Mouse (Mus musculus) forebrain, embryonic 11.5 days (tissue): ENCODE results near the gene Bbs5. TPM values are rescaled to one million over a fixed set of nuclear protein-coding genes. Genes with fewer than 3 reads are reported as not detected.

ENCODE experiments used
- ATAC-seq: fragments of 200-750 bp; cut with Nextera tagmentation; replicated peaks from 2 replicates; pipeline ENCODE4 v1.8.0; 2017; ENCODE audit warnings: moderate TSS enrichment; ENCODE audit not compliant: low FRiP score
- DNase-seq: peaks from one replicate; pipeline ENCODE4 v3.0.0-alpha.2; 2017; ENCODE audit warnings: low spot score
- H3K27ac ChIP-seq: fragments of 300-500 bp; sonication (generic); 2 replicates; pipeline ENCODE4 v1.5.1; 2014; ENCODE audit warnings: low read depth, low read length
- H3K27me3 ChIP-seq: fragments of 300-500 bp; sonication (generic); 2 replicates; pipeline ENCODE4 v1.6.1; 2014; ENCODE audit warnings: mild to moderate bottlenecking, low read length, mixed read lengths; ENCODE audit not compliant: control insufficient read depth, insufficient read depth
- H3K36me3 ChIP-seq: fragments of 300-500 bp; sonication (generic); 2 replicates; pipeline ENCODE4 v1.6.1; 2014; ENCODE audit warnings: mild to moderate bottlenecking, low read length, moderate library complexity, mixed read lengths; ENCODE audit not compliant: control insufficient read depth, insufficient read depth
- H3K4me1 ChIP-seq: fragments of 300-500 bp; sonication (generic); replicated peaks from 2 replicates; pipeline ENCODE4 v1.6.1; 2014; ENCODE audit warnings: low read length, mixed read lengths; ENCODE audit not compliant: control insufficient read depth, insufficient read depth
- H3K4me2 ChIP-seq: fragments of 300-500 bp; sonication (generic); 2 replicates; pipeline ENCODE4 v1.6.1; 2014; ENCODE audit warnings: low read depth, mild to moderate bottlenecking, low read length, moderate library complexity, mixed read lengths; ENCODE audit not compliant: severe bottlenecking
- H3K4me3 ChIP-seq: fragments of 300-500 bp; sonication (generic); 2 replicates; pipeline ENCODE4 v1.5.1; 2014; ENCODE audit warnings: low read depth, low read length
- H3K9ac ChIP-seq: fragments of 300-500 bp; sonication (generic); 2 replicates; pipeline ENCODE4 v1.6.1; 2014; ENCODE audit warnings: low read length
- H3K9me3 ChIP-seq: fragments of 300-500 bp; sonication (generic); 2 replicates; pipeline ENCODE4 v1.6.1; 2016; ENCODE audit warnings: low read length, mixed read lengths; ENCODE audit not compliant: control insufficient read depth
- WGBS: fragments of 180-500 bp; shearing (Covaris S2); extraction: QIAGEN DNeasy Blood & Tissue Kit; methylation state at CpG from one replicate; pipeline ENCODE4 v1.1.7; 2014; 5-methylcytosine and 5-hydroxymethylcytosine counted together
- polyA plus RNA-seq: library from polyadenylated mRNA; unstranded; fragments of >200 nt; fragmentation: Nextera tagmentation; extraction: Ambion mirVana; gene quantifications from 2 replicates; pipeline ENCODE4 v1.2.1, GENCODE M21; 2014

The Bbs5 gene
- polyA plus RNA-seq, 1 experiment from 2014 or later = 18.8 TPM

DNA sequence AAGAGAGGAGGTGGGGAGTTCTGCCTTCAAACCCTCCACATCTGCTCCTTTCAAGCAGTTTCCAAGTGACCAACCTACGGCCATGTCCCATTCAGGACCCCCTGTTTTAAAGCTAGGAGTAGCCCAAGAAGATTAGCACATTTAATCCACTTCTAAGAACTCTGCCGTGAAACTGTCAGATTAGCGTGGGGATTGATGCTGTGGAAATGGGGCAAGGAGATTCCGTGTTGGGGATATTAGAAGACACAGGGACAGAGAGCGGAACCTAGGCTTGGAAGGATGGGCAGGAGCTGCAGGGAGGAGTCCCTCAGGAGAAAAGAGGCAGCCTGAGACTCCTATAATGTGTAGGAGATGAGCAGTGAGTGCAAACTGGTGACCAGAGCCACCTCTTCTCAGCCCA lies 2.7 kb downstream of the Bbs5 start:
- Histone ChIP-seq H3K9me3 (no peaks in the 10 kb centered on the region), H3K27me3 (no peaks in the 10 kb centered on the region), H3K27ac (no peak overlapping the region), H3K9ac (no peak overlapping the region), H3K36me3 (no peaks in the 10 kb centered on the region), H3K4me1 (no peaks in the 10 kb centered on the region), H3K4me2 (no peak overlapping the region), H3K4me3 (no peak overlapping the region)
- ATAC-seq (no peak), DNase-seq (no peak)
- 77% methylated on average over 5 of the region's 5 CpGs for WGBS

DNA sequence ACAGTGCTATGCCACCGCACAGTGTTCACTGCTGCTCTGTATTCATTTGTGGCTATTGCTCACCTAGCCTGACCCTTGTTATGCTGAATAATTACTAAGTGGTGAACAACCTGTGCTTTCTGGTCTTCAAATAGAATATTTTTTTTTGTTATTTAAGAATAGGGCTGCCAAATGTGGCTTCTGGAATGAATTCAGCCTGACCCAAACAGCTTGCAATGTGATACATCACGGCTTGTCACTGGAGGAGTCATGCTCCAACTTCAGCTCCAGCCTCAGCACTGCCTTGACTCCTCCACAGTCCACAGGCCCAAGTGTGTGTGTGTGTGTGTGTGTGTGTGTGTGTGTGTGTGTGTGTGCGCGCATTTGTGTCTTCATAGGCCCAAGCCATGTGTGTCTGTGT lies 12.4 kb downstream of the Bbs5 start:
- WGBS = 97% methylated on average over 4 of the region's 4 CpGs
- DNase-seq = no peak
- ATAC-seq = no peak
- H3K36me3 ChIP-seq = no peaks in the 10 kb centered on the region; the same call in 1 of the 2 replicates
- H3K9me3 ChIP-seq = no peaks in the 10 kb centered on the region
- H3K27me3 ChIP-seq = no peaks in the 10 kb centered on the region
- H3K4me3 ChIP-seq = no peak overlapping the region
- H3K9ac ChIP-seq = no peak overlapping the region
- H3K4me2 ChIP-seq = no peak overlapping the region
- H3K4me1 ChIP-seq = no peaks in the 10 kb centered on the region
- no peak overlapping the region for H3K27ac ChIP-seq

DNA sequence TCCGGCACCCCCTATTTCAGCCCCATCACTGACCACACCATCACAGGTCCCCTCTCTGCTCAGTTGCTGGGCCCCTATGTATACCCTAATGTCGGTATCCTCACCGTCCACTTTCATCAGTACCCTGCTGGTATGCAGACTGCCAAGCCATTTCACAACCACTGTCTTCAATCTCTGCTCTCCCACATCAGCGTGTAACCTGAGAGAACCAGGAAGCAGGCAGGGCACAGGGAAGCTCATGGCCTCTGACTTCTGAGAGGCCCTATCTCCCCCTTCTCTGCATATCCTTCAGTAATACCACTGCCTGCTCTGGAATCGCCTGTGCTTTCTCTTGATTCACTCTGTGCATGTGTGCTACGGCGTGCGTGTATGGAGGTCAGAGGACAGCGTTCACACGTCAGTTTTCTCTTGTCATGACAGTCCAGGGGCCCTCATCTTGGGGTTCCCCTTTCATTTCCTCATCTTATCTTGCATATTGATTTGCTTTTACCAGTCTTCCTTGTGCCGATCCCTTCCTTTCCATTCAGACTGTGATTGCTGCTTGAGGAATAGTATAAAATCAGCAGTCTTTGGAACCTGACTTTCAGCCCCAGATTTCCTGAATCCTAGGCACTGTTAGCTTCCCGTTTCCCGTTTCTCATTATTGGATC lies 17.0 kb downstream of the Bbs5 start:
- 90% methylated on average over 13 of the region's 13 CpGs for WGBS
- ATAC-seq = no peak
- no peaks in the 10 kb centered on the region; the same call in 1 of the 2 replicates for H3K36me3 ChIP-seq
- H3K4me3 ChIP-seq = no peak overlapping the region
- H3K27ac ChIP-seq = no peak overlapping the region
- no peak overlapping the region for H3K4me2 ChIP-seq
- no peak overlapping the region for H3K9ac ChIP-seq
- no peak for DNase-seq
- H3K4me1 ChIP-seq = no peaks in the 10 kb centered on the region
- no peaks in the 10 kb centered on the region for H3K9me3 ChIP-seq
- H3K27me3 ChIP-seq = no peaks in the 10 kb centered on the region

DNA sequence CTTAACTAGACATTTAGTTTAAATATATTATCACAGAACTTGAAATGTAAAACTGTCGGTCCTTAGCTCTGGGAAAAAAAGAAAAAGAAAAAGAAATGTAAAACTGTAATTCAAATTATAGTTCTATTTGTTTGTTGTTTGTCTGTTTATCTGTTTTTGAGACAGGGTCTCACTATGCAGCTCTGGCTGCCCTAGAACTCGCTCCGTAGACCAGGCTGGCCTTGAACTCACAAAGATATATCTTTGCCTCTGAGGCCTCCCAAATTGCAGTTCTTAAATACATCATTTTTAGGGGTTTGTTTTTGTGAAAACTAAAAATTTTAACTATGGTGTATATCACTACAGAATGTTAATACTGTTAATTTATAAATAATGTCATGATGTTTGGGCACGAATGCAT lies 20.7 kb downstream of the Bbs5 start:
- H3K4me2 ChIP-seq = no peak overlapping the region
- no peaks in the 10 kb centered on the region for H3K4me1 ChIP-seq
- ATAC-seq (no peak), DNase-seq (no peak)
- no peaks in the 10 kb centered on the region for H3K9me3 ChIP-seq
- H3K27ac ChIP-seq = no peak overlapping the region
- WGBS = 90% methylated on average over 4 of the region's 4 CpGs
- no peaks in the 10 kb centered on the region for H3K36me3 ChIP-seq
- no peaks in the 10 kb centered on the region for H3K27me3 ChIP-seq
- no peak overlapping the region for H3K4me3 ChIP-seq
- H3K9ac ChIP-seq = no peak overlapping the region

DNA sequence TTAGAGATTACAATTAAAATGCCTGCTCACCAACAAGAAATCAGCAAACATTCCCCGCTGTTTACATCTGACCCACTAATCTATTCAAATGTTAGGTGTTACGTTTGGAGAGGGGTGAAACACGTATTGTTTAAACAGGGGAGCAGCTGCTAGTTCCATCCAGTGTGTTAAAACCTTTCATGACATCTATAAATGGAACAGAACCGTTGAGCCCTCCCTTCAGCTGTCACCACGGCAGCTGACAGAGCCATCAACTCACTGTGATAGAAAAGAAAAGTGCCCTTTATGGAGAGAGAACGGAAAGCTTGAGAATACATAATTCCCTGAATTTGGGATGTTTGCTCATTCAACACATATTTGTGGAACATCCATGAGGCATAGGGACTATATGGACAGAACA lies 21.4 kb downstream of the Bbs5 start:
- H3K36me3 ChIP-seq = no peaks in the 10 kb centered on the region
- ATAC-seq = no peak
- no peak overlapping the region for H3K9ac ChIP-seq
- H3K9me3 ChIP-seq = no peaks in the 10 kb centered on the region
- no peak overlapping the region for H3K4me3 ChIP-seq
- no peak overlapping the region for H3K4me2 ChIP-seq
- H3K27ac ChIP-seq = no peak overlapping the region
- DNase-seq = no peak
- H3K27me3 ChIP-seq = no peaks in the 10 kb centered on the region
- H3K4me1 ChIP-seq = no peaks in the 10 kb centered on the region
- whole genome bisulfite sequencing = 82% methylated on average over 6 of the region's 6 CpGs

DNA sequence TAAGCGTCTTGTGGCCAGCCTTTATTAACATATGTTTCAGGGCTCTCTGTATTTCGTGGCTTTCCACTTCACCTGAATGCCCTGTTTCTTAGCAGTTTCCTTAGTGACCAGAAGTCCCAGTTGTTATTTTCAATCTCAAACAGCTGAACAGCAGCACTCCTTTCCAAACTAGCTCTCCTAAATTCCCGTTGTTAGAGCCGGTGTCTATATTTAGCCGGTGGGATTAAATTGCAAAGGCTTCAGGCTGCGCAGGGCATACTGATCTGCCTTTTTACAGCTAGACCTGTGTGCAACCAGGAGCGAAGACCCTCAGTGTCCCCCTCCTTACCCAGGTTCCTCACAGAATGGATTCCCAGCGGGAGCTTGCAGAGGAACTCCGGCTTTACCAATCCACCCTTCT lies 22.9 kb downstream of the Bbs5 start, which contains the start of gene Klhl41:
Gene Klhl41, plus strand, starts transcription at position 268 of the 400 bp plus-strand sequence.
- no peak within 1 kb of the TSS for H3K4me2 ChIP-seq
- H3K36me3 ChIP-seq = no peaks in the 10 kb centered on the region
- DNase-seq (no peak), ATAC-seq (no peak)
- WGBS = 87% methylated on average over 9 of the region's 9 CpGs
- no peaks in the 10 kb centered on the region for H3K9me3 ChIP-seq
- H3K4me3 ChIP-seq = no peak within 1 kb of the TSS
- H3K27ac ChIP-seq = no peak within 1 kb of the TSS
- H3K27me3 ChIP-seq = no peaks in the 10 kb centered on the region
- no peak within 1 kb of the TSS for H3K9ac ChIP-seq
- no peaks in the 10 kb centered on the region for H3K4me1 ChIP-seq

DNA sequence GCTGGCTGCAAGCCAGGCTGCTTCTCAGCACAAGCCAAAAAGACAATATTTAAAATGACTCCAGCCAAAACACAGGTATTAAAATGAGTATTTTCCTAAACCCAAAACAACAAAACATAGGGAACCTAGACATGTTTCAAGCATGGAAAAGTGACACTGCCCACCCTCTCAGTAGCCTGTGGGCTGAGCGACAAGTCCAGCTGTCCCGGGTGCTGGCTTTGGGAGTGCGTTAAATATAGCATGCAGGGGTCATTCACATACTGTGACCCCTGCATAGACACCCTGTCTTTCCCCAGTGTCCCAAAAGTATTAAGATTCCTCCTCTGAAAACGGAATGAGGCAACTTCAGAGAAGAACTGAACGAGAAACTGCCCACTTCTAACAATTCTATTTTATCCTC lies 26.8 kb downstream of the Bbs5 start:
- H3K4me1 ChIP-seq = no peaks in the 10 kb centered on the region
- WGBS = 81% methylated on average over 5 of the region's 5 CpGs
- DNase-seq (no peak), ATAC-seq (no peak)
- H3K27ac ChIP-seq = no peak overlapping the region
- no peaks in the 10 kb centered on the region for H3K9me3 ChIP-seq
- no peak overlapping the region for H3K9ac ChIP-seq
- no peaks in the 10 kb centered on the region for H3K27me3 ChIP-seq
- H3K36me3 ChIP-seq = no peaks in the 10 kb centered on the region
- H3K4me2 ChIP-seq = no peak overlapping the region
- H3K4me3 ChIP-seq = no peak overlapping the region

DNA sequence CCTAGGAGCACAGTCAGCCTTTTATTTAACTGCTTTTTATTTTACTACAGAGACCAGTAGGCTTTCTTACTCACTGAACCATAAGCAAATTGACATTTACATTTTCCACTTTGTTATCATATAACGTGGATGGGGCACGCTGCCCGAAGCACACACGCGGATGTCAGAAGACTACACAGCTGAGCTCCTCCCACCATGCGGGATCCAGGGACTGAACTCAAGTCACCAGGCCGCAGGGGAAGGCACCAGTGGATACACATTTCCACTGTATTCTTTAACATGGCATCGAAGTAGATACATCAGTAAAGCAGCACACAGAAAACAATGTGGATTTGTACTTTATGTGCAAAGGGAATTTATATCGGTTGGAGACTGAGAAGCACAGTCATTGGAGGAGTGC lies 28.3 kb downstream of the Bbs5 start:
- no peak overlapping the region for H3K27ac ChIP-seq
- 81% methylated on average over 9 of the region's 9 CpGs for WGBS
- DNase-seq (no peak), ATAC-seq (no peak)
- no peaks in the 10 kb centered on the region for H3K36me3 ChIP-seq
- no peaks in the 10 kb centered on the region for H3K27me3 ChIP-seq
- H3K4me2 ChIP-seq = no peak overlapping the region
- H3K4me1 ChIP-seq = no peaks in the 10 kb centered on the region
- H3K4me3 ChIP-seq = no peak overlapping the region
- no peaks in the 10 kb centered on the region for H3K9me3 ChIP-seq
- no peak overlapping the region for H3K9ac ChIP-seq

DNA sequence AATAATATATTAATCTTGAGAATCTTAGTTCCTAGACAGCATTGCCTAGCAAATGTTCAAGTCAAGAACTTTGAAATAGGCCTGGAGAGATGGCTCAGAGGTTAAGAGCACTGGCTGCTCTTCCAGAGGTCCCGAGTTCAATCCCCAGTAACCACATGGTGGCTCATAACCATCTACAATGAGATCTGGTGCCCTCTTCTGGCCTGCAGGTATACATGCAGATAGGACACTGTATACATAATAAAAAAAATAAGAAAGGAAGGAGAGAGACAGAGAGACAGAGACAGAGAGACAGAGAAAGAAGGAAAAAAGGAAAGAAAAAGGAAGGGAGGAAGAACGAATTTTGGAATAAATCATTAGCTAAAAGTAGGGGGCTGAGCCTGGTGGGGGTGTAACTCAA lies 29.7 kb downstream of the Bbs5 start:
- DNase-seq = no peak
- H3K4me3 ChIP-seq = no peak overlapping the region
- H3K4me1 ChIP-seq = no peaks in the 10 kb centered on the region
- no peaks in the 10 kb centered on the region for H3K27me3 ChIP-seq
- H3K36me3 ChIP-seq = no peaks in the 10 kb centered on the region
- H3K4me2 ChIP-seq = no peak overlapping the region
- no peak overlapping the region for H3K9ac ChIP-seq
- no peak overlapping the region for H3K27ac ChIP-seq
- no peaks in the 10 kb centered on the region for H3K9me3 ChIP-seq
- 55% methylated on average over 2 of the region's 2 CpGs for whole genome bisulfite sequencing
- no peak for ATAC-seq
